Mouse (Mus musculus): ENCODE measurements around the gene CN725425. TPM values are rescaled to one million over a fixed set of nuclear protein-coding genes. Genes with fewer than 3 reads are reported as not detected.
A peak's percentile ranks its signal among the peaks of the same experiment; 100 is the strongest.

CN725425 gene
- polyA plus RNA-seq, 1 experiment from 2014 or later, result not detected

DNA sequence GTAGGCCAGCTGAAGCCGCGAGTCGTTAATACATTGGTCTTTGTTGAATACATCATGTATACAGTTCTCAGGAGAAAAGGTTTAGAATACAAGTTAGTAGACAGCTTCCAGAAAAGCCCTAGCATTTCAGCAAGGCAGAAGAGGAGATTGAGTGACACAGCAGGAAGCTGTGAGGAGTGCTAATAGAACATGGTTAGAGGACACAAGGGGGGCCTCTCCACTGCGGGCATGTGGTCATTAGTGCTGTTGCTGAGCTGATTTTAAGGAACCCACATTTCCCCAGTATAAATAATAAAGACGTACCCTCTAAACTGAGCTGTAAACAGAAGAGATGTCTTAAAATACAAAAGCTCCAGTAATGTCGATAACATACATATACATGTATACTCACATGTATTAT is 51.5 kb downstream of the CN725425 start:
- ATAC-seq (replicated peaks; ENCODE audit: insufficient number of reproducible peaks, low FRiP score, low TSS enrichment, low read depth) (no peak), DNase-seq (ENCODE audit: low spot score) (no peak)
- 81% methylated on average over 6 of the region's 6 CpGs for WGBS
- Histone ChIP-seq H3K4me1 (ENCODE audit: control insufficient read depth, insufficient read depth, low read length) (no peaks in the 10 kb centered on the region), H3K27ac (replicated peaks; ENCODE audit: low read depth, low read length) (no peak overlapping the region), H3K4me3 (ENCODE audit: low read depth, low read length) (no peak overlapping the region), H3K4me2 (ENCODE audit: low read depth, low read length) (no peak overlapping the region), H3K36me3 (replicated peaks; ENCODE audit: control insufficient read depth, insufficient read depth, low read depth, low read length) (no peaks in the 10 kb centered on the region), H3K9ac (replicated peaks; ENCODE audit: low read length) (no peak overlapping the region), H3K9me3 (replicated peaks; ENCODE audit: control insufficient read depth, low read length) (no peaks in the 10 kb centered on the region), H3K27me3 (ENCODE audit: control insufficient read depth, insufficient read depth, low read length) (no peaks in the 10 kb centered on the region)

DNA sequence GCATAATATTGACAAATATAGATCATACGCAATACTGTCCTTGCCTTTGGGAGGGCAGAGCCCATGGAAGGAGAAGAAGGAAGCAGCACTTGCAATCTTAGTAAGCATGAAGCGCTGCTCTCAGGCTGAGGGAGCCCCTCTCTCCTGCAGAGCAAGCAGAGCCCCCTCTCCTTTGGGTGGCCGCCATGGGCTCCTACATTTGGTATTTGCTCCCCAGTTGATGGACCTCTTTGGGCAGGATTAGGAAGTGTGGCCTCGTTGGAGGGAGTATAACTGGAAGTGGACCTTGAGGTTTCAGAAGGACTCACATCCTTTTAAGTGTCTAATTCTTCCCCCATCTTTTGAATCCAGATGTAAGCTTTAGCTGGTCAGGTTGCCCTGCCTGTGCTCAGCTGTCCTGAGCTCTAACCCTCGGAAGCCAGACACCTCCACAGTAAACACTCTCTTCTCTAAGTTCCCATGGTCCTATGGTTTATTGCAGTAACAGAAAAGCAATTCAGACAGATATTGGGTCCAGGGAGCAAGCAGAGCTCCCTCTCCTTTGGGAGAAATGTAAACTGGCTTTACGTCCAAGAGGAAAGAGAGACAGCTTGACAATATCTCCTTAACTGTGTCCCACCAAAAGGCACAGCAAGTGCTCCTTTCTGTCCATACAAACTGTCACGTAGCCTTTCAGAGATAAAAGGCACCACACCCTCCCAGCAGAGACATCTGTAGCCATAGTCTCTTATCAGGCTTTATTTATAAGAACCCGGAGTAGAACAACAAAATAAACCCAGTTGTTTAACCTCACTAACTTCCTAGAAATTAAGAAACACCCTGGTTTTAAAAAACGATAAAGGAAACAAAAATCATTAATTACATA is 52.5 kb downstream of the CN725425 start:
- no peaks in the 10 kb centered on the region for H3K36me3 ChIP-seq (replicated peaks; ENCODE audit: control insufficient read depth, insufficient read depth, low read depth, low read length)
- no peaks in the 10 kb centered on the region for H3K27me3 ChIP-seq (ENCODE audit: control insufficient read depth, insufficient read depth, low read length)
- no peak for DNase-seq (ENCODE audit: low spot score)
- WGBS, result 71% methylated on average over 9 of the region's 9 CpGs
- no peak overlapping the region for H3K4me2 ChIP-seq (ENCODE audit: low read depth, low read length)
- no peak overlapping the region for H3K4me3 ChIP-seq (ENCODE audit: low read depth, low read length)
- no peak for ATAC-seq (replicated peaks; ENCODE audit: insufficient number of reproducible peaks, low FRiP score, low TSS enrichment, low read depth)
- no peaks in the 10 kb centered on the region for H3K9me3 ChIP-seq (replicated peaks; ENCODE audit: control insufficient read depth, low read length)
- no peak overlapping the region for H3K27ac ChIP-seq (replicated peaks; ENCODE audit: low read depth, low read length)
- no peak overlapping the region for H3K9ac ChIP-seq (replicated peaks; ENCODE audit: low read length)
- H3K4me1 ChIP-seq (ENCODE audit: control insufficient read depth, insufficient read depth, low read length), result no peaks in the 10 kb centered on the region

DNA sequence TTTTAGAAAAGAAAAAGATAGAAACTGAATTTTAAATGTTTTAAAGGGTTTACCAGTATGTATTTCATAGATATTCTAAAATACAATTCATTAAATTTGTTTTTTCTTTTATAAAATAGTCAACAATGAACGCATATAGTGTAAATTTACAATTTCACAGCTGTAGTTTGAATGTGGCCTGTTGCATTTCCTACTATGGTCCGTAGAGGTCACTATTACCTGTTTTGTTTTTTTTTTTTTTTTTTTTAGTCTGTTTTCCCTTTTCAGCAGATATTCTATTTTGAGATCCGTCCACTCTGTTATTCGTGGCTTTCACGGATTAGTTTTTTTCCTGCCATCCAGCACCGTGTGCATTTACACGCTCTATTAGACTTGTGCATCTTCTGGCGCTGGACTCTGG is 53.7 kb downstream of the CN725425 start:
- Histone ChIP-seq H3K4me1 (ENCODE audit: control insufficient read depth, insufficient read depth, low read length) (no peaks in the 10 kb centered on the region), H3K27me3 (ENCODE audit: control insufficient read depth, insufficient read depth, low read length) (no peaks in the 10 kb centered on the region), H3K4me2 (ENCODE audit: low read depth, low read length) (no peak overlapping the region), H3K9ac (replicated peaks; ENCODE audit: low read length) (no peak overlapping the region), H3K27ac (replicated peaks; ENCODE audit: low read depth, low read length) (no peak overlapping the region), H3K36me3 (replicated peaks; ENCODE audit: control insufficient read depth, insufficient read depth, low read depth, low read length) (no peaks in the 10 kb centered on the region), H3K9me3 (replicated peaks; ENCODE audit: control insufficient read depth, low read length) (no peaks in the 10 kb centered on the region), H3K4me3 (ENCODE audit: low read depth, low read length) (no peak overlapping the region)
- ATAC-seq (replicated peaks; ENCODE audit: insufficient number of reproducible peaks, low FRiP score, low TSS enrichment, low read depth), result no peak
- peak; percentile 17 for DNase-seq (ENCODE audit: low spot score)
- 57% methylated on average over 8 of the region's 8 CpGs for WGBS

DNA sequence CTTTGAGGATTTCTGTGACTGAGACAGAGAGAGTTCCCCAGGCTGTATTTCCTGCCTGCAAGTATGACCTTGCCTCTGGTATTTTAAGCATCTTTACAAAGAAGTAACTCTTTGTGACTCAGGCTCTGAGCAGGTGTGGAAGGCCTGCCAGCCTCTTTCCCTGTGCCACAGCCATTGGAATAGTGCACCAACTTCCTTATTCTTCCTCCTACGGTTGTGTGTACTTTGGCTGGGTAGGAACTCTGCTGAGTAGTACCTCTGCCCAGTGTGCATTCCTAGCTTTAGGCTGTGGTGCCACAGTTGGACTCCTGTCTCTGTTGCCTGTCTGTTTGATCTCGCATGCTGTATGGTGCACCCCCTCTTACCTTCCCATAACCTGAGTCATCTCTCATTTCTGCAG is 56.0 kb downstream of the CN725425 start:
- Histone ChIP-seq H3K9ac (replicated peaks; ENCODE audit: low read length) (no peak overlapping the region), H3K4me3 (ENCODE audit: low read depth, low read length) (no peak overlapping the region), H3K4me2 (ENCODE audit: low read depth, low read length) (no peak overlapping the region), H3K36me3 (replicated peaks; ENCODE audit: control insufficient read depth, insufficient read depth, low read depth, low read length) (no peaks in the 10 kb centered on the region), H3K27ac (replicated peaks; ENCODE audit: low read depth, low read length) (no peak overlapping the region), H3K4me1 (ENCODE audit: control insufficient read depth, insufficient read depth, low read length) (no peaks in the 10 kb centered on the region), H3K9me3 (replicated peaks; ENCODE audit: control insufficient read depth, low read length) (no peaks in the 10 kb centered on the region), H3K27me3 (ENCODE audit: control insufficient read depth, insufficient read depth, low read length) (no peaks in the 10 kb centered on the region)
- no peak for ATAC-seq (replicated peaks; ENCODE audit: insufficient number of reproducible peaks, low FRiP score, low TSS enrichment, low read depth)
- 89% methylated on average over 2 of the region's 2 CpGs for WGBS
- DNase-seq (ENCODE audit: low spot score), result no peak

DNA sequence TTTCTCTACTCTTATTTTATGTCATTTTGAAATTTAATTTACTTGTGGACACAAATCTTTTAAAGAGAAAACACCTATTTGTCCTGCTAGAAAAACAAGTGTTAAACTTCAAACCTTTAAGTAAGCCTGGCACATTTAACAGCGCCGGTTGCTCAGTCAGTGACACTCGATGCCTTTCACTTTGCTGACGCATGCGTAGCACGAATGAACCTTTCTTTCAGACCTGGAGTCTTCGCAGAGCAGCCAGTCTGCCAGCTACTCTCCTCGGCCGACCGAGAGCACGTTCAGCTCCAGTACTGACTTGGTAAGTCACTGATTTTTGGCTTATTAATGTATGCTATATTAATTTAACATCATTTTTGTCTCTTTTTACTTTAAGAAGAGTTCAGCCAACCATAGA is 57.8 kb downstream of the CN725425 start:
- no peak for ATAC-seq (replicated peaks; ENCODE audit: insufficient number of reproducible peaks, low FRiP score, low TSS enrichment, low read depth)
- H3K9ac ChIP-seq (replicated peaks; ENCODE audit: low read length), result no peak overlapping the region

DNA sequence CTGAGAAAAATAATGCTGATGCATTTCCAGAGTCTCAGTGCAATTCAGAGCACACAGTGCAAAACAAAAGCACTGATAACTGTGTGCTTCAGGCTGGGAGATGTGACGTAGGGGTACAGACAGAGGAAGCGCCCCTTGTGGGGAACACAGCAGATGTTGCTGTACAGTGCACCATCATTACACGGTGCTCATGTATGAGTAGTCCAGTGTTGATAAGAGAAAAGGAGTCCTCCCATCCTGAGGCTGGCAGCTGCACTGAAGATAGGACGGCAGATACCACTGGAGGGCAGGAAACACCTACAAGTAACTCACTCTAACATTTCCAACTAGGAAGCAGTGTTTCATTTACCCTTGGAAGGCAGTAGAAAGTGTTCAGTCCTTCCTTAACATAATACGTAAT is 61.3 kb downstream of the CN725425 start:
- no peaks in the 10 kb centered on the region for H3K36me3 ChIP-seq (replicated peaks; ENCODE audit: control insufficient read depth, insufficient read depth, low read depth, low read length)
- H3K9ac ChIP-seq (replicated peaks; ENCODE audit: low read length), result no peak overlapping the region
- no peaks in the 10 kb centered on the region for H3K27me3 ChIP-seq (ENCODE audit: control insufficient read depth, insufficient read depth, low read length)
- 77% methylated on average over 5 of the region's 5 CpGs for WGBS
- H3K4me1 ChIP-seq (ENCODE audit: control insufficient read depth, insufficient read depth, low read length), result no peaks in the 10 kb centered on the region
- H3K4me2 ChIP-seq (ENCODE audit: low read depth, low read length), result no peak overlapping the region
- H3K27ac ChIP-seq (replicated peaks; ENCODE audit: low read depth, low read length), result no peak overlapping the region
- no peaks in the 10 kb centered on the region for H3K9me3 ChIP-seq (replicated peaks; ENCODE audit: control insufficient read depth, low read length)
- DNase-seq (ENCODE audit: low spot score) (no peak), ATAC-seq (replicated peaks; ENCODE audit: insufficient number of reproducible peaks, low FRiP score, low TSS enrichment, low read depth) (no peak)
- no peak overlapping the region for H3K4me3 ChIP-seq (ENCODE audit: low read depth, low read length)

More for the DNA sequence above, 57.8 kb downstream of the CN725425 start:
- H3K27me3 ChIP-seq (ENCODE audit: control insufficient read depth, insufficient read depth, low read length), result no peaks in the 10 kb centered on the region
- H3K36me3 ChIP-seq (replicated peaks; ENCODE audit: control insufficient read depth, insufficient read depth, low read depth, low read length), result no peaks in the 10 kb centered on the region
- WGBS, result 57% methylated on average over 11 of the region's 11 CpGs
- peak; percentile 26 for DNase-seq (ENCODE audit: low spot score)
- H3K4me2 ChIP-seq (ENCODE audit: low read depth, low read length), result no peak overlapping the region
- H3K9me3 ChIP-seq (replicated peaks; ENCODE audit: control insufficient read depth, low read length), result no peaks in the 10 kb centered on the region
- no peak overlapping the region for H3K4me3 ChIP-seq (ENCODE audit: low read depth, low read length)
- H3K4me1 ChIP-seq (ENCODE audit: control insufficient read depth, insufficient read depth, low read length), result no peaks in the 10 kb centered on the region
- no peak overlapping the region for H3K27ac ChIP-seq (replicated peaks; ENCODE audit: low read depth, low read length)

DNA sequence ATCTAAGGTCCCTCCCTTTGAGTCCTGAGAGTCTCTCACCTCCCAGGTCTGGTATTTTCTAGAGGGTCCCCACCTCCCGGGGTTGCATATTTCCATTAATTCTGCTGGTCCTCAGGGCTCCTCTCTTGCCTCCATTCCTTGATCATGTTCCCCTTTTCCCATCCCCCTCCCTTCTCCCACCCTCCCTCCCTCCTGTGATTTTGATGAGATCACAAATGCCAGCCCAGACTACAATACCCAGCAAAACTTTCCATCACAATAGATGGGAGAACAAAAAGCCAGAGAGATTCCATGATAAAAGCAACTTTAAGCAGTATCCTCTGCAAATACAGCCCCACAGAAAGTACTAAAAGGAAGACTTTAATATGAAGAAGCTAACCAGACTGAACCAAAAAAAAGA is 64.6 kb downstream of the CN725425 start:
- no peak overlapping the region for H3K9ac ChIP-seq (replicated peaks; ENCODE audit: low read length)
- WGBS, result 89% methylated on average over 1 of the region's 1 CpGs
- DNase-seq (ENCODE audit: low spot score) (no peak), ATAC-seq (replicated peaks; ENCODE audit: insufficient number of reproducible peaks, low FRiP score, low TSS enrichment, low read depth) (no peak)
- H3K4me3 ChIP-seq (ENCODE audit: low read depth, low read length), result no peak overlapping the region
- no peaks in the 10 kb centered on the region for H3K27me3 ChIP-seq (ENCODE audit: control insufficient read depth, insufficient read depth, low read length)
- no peaks in the 10 kb centered on the region for H3K4me1 ChIP-seq (ENCODE audit: control insufficient read depth, insufficient read depth, low read length)
- no peak overlapping the region for H3K4me2 ChIP-seq (ENCODE audit: low read depth, low read length)
- no peaks in the 10 kb centered on the region for H3K36me3 ChIP-seq (replicated peaks; ENCODE audit: control insufficient read depth, insufficient read depth, low read depth, low read length)
- H3K27ac ChIP-seq (replicated peaks; ENCODE audit: low read depth, low read length), result no peak overlapping the region
- H3K9me3 ChIP-seq (replicated peaks; ENCODE audit: control insufficient read depth, low read length), result no peaks in the 10 kb centered on the region

DNA sequence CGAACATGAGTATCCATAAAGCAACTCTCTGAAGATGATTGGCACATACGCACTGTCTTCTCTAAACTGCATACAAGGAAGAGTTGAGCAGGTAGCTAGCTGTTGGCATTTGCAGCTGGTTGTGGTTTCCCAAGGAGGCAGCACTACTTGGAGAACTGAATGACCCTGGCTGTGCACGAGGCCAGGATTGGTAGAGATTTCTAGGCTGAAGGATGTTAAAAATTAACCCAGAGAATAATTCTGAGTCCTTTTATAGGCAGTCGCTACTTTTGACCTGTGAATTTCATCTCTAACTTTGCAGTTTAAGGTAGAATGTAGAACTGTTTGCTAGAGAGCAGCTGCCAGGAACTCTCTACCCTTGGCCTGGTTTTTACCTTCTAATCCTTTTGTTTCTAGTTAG is 69.2 kb downstream of the CN725425 start:
- no peak overlapping the region for H3K4me3 ChIP-seq (ENCODE audit: low read depth, low read length)
- H3K4me1 ChIP-seq (ENCODE audit: control insufficient read depth, insufficient read depth, low read length), result no peaks in the 10 kb centered on the region
- DNase-seq (ENCODE audit: low spot score) (no peak), ATAC-seq (replicated peaks; ENCODE audit: insufficient number of reproducible peaks, low FRiP score, low TSS enrichment, low read depth) (no peak)
- H3K27me3 ChIP-seq (ENCODE audit: control insufficient read depth, insufficient read depth, low read length), result no peaks in the 10 kb centered on the region
- no peaks in the 10 kb centered on the region for H3K36me3 ChIP-seq (replicated peaks; ENCODE audit: control insufficient read depth, insufficient read depth, low read depth, low read length)
- no peaks in the 10 kb centered on the region for H3K9me3 ChIP-seq (replicated peaks; ENCODE audit: control insufficient read depth, low read length)
- H3K9ac ChIP-seq (replicated peaks; ENCODE audit: low read length), result no peak overlapping the region
- H3K27ac ChIP-seq (replicated peaks; ENCODE audit: low read depth, low read length), result no peak overlapping the region
- H3K4me2 ChIP-seq (ENCODE audit: low read depth, low read length), result no peak overlapping the region
- WGBS, result 91% methylated on average over 4 of the region's 4 CpGs

Measured in embryonic facial prominence, embryonic 11.5 days (tissue).